Mouse (Mus musculus) urinary bladder, postnatal 4 days (tissue): Measurements from ENCODE around the gene Il33.

Experiments used
- DNase-seq, 2 experiments: peaks; one replicate each; pipeline ENCODE4 v3.0.0; 2021 to 2022; ENCODE audit warnings: low spot score in 2 of 2

The Il33 gene

GRCm38 (mm10) chr19:29986464-29987091, 61.7 kb downstream of the Il33 start:
- no peak for DNase-seq

DNA sequence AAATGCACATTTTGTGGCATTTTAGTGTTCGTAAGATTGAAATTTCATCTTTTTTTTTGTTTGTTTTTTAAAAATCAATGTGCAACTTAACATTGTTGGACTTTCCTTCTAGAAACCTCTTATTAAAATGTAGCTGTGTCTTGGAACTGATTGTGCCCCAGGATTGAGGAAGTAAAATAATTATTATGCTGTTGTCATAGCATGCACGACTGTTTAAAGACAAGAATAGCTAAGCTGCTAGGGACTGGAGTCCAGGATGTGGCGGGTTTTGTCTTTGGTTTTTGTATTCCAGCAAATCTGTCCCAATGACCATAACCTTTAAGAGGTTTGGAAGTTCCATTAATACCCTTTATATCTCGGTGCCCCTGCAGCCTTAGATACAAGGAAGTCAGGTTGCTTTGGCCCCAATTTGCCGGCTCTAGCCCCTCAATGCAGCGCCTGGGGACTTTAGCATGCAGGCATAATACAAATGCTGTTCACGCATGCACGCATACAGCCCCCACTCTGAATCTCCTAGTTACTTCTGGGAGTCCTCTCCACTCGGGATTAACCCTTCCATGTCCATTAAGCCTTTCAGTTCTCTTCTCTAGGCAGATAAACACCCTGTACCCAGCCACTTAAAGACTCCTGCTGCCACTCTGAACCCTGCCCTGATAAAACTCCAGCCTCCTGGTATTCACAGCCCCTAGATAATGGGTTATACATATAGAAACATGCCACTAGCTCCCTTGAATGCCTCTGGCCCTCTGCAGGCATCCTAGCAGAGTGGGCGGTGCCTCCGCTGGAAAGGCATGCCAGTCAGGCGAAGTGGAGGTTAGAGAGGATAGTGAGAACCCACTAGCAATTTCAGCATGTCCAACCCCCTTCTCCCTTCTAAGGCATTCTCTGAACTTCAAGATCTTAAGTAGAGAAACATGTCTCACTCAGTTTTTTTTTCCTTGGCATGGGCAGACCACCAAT, 75.8 kb downstream of the Il33 start:
- no peak for DNase-seq

- no peak for DNase-seq
These were observed 76.6 kb downstream of the Il33 start for GRCm38 (mm10) chr19:30001550-30001949.

DNA sequence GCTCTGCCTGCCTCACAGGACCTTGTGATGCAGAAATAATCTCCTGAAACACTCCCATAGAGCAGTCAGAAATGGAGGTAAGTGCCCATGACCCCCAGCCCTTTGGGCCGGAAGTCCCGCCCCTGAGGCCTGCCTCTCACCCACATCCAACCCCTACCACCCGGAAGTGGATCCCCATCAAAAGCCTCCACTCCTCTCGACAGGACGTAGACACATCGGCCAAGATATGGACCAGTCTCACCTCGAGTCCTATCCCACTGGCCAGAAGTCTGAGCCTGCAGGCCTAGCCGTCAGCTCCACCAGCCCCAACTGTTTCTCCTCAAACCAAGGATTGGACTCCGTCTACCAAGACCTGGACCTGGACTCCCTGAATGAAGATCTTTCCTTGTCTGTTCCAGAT, 78.7 kb downstream of the Il33 start, which contains the start of gene Trpd52l3:
Gene Trpd52l3, plus strand, starts transcription at position 170 of the 400 bp plus-strand sequence.
- DNase-seq = no peak

- DNase-seq = no peak
These were observed 81.5 kb downstream of the Il33 start for GRCm38 (mm10) chr19:30006371-30006770.
